Mouse (Mus musculus) mature B cell (primary cell): ENCODE measurements around the gene Mcub.

ENCODE experiments used
- in situ Hi-C: fragments of 300-500 bp; cut with MboI; formaldehyde crosslinking; loops from 2 replicates; pipeline ENCODE4 v1.14.3; 2019

Gene Mcub

DNA sequence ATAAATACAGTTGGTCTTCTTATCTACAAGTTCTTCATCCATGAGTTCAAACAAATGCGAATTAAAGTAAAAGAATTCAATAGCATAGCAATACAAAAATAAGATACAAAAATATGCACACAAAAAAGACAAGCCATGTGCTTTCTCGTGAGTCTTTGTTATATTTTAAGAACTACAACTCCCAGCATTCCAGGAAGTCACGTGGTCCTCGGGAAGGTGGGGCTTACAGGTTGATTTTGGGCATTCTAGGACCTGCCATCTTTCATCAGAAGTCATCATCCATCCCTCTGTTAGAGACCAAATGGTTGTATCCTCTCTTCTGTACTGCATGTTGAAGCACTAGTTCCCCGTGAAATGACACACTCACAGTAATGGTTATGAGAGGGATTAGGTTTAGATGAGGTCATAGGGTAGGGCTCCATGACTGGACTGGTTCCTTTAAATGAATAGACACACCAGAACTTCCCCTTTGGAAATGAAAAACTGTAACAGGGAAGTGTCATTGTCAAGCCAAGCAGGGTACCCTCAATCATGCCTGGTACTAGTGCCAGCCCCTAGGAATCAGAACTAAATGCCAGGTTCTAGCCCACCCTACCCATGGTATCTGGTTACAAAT is 20.7 kb downstream of the Mcub start:
- in situ Hi-C loops: no loop called here

DNA sequence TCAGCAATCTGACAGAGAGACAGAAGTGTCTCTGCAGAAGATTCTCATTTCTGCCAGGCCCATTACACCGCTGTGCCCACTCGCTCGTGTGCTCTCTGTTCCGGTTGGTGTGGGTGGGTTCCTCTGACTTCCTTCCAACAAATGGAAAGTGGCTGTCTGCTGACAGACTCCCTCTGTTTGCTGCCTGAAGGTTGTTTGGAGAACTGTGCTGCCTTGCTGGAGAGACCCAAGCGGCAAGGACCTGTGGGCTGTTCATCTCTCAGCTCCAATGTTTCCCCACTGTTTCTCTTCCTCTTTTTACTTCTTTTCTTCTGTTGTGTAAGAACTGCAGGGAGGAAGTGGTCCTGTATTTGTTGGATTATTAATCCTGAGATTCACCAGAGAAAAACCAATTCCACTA is 21.6 kb downstream of the Mcub start:
- in situ Hi-C loops: no loop called here

DNA sequence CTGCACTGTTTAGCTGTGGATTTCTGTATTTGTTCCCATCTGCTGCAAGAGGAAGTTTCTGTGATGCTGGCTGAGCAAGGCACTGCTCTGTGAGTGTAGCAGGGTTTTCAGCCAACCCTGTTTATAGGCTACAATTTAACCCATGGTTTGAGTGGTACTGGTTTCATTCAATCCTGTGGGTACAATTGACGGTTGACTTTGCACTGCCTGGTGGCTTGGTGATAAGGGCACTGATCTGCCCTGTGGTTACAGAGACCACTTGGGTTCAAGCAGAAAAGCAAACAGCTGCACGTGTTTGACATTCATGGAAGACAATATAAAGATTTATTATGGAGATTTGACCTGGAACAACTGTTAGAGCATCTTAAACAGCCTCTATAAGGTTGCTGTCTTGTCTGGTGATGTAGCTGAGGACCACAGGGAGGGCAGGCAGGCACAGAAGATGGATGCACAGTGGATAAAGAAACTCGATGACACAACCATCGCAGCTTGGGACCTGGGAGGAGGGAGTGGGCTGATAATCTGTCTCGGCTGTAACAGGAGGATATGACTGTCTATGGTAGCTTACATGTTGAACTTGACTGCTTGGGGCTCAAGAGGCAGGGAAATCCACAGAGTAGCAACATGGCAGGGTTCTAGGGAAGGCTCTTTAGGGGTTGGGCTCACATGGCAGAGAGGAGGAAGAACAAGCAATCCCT is 23.6 kb downstream of the Mcub start:
- in situ Hi-C loops: no loop called here

DNA sequence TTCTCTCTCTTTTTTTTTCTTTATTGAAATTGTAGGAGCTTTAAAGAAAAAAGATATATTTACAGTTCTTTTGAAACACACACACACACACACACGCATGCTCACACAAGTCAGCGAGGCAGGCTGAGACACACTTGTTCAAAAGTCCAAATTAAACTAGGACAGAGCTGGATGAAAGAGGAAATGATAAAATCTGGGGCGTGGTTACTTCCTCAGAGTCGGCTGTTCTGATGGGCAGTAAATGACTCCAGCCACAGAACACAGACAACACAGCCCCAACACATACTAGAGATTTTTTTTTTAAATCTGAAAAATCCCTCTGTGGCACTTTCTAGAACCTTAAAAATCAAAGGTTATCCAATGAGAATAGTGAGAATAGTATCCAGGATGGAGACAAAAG is 26.2 kb downstream of the Mcub start:
- in situ Hi-C loops: no loop called here

DNA sequence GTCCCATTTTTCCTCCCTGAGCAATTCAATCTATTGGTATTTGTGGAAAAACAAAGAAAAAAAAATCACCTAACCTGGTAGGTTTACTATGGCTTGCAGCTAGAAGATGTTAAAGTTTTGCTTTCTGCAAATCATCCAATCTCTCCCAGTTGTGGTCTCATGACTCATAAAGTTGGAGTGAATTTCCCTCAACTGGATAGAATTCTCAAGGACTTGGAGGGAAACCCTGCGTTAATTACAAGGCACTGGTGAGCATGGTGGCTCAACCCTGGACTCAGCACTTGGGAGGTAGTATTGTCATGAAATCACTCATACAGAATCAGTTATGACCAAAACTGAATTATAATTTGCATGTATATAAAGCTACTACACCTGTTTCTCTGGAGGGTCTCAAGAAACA is 28.7 kb downstream of the Mcub start:
- in situ Hi-C loops: no loop called here

DNA sequence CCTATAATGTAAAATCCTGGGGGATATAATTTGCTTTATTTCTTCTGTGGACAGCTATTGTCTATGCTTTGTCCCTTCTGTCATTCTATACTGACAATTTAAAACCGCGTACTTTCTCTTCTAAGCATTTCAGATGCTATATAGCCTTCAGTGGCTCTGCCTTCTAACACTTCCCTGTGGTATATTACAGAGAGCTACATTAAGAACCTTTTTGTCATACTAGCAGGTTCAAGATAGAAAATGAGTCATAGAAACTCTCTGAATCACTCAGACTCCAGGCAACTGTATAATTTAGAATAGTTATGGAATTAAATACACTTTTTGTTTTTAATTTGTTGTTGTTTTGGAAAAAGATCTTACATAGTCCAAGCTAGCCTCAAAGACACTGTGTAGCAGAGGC is 29.2 kb downstream of the Mcub start:
- in situ Hi-C loops: no loop called here

DNA sequence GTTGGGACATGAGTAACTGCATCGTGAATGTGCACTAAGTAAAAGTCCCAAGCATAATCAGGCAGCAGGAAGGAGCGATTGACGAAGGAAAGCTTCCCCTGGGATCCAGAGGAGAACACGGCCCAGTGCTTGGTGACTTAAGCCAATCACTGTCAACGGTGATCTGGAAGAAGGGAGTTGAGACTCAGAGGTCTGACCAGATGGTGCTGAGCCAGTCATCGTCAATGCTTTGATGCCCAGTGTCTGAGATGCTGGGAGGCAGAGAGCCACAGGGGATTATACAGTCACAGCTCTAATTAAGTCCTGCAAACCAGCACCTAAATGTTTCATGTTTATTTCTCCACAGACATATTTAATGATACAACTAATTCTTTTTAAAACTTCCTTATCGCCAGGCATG is 30.9 kb downstream of the Mcub start:
- in situ Hi-C loops: no loop called here

DNA sequence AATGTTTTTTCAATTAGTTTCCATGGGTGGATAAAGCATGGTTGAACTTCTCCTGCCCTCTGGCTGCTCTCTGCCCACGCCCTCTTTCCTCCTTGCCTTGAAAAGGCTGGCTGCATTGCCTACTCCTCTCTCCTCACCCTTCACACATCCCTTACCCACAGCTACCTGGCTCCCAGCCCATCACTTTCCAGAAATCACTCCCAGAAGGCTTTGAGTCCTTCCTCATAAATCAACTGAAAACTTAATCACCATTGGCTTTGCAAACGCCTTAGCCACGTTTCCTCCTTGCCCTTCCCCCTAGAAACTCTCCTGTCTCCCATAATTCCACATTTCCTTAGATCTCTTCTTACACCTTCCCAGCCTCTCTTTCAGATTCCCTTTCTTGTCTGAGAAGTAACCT is 32.2 kb downstream of the Mcub start:
- in situ Hi-C loops: no loop called here

DNA sequence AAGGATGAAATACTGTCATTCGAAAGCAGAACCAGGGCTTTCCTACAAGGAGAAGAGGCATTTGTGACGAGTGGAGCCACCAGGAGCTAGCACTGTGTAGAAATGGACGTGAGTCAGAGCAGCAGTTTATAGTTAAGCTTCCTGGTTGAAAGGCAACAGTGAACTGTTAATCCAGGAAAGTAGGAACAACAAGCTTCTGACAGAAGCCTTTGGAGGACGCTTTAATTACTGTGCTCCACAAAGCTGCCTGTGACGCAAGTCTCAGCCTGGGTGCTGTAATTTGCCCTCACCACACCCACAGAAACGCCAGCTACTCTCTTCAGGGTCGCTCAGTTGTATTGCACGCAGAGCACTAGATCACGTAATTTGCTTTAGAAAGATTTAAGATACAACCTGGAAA is 33.4 kb downstream of the Mcub start:
- in situ Hi-C loops: no loop called here

DNA sequence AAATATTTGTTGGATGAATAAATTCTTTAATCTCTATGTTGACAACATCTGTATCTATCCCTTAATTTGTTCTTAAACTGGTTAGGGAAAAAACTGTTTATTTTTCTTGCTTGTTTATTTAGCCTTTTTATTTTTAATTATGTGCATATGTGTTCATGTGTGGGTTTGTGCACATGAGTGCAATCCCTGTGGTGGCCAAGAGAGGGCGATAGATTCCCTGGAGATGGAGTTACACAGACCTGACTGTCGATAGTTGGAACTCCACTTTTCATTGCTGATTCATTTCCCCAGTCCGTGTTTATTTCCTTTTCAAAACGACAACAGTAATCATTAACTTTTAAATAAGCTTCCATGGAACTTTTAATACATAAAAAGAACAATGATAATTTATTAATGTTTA is 37.6 kb downstream of the Mcub start:
- in situ Hi-C loops: no loop called here

DNA sequence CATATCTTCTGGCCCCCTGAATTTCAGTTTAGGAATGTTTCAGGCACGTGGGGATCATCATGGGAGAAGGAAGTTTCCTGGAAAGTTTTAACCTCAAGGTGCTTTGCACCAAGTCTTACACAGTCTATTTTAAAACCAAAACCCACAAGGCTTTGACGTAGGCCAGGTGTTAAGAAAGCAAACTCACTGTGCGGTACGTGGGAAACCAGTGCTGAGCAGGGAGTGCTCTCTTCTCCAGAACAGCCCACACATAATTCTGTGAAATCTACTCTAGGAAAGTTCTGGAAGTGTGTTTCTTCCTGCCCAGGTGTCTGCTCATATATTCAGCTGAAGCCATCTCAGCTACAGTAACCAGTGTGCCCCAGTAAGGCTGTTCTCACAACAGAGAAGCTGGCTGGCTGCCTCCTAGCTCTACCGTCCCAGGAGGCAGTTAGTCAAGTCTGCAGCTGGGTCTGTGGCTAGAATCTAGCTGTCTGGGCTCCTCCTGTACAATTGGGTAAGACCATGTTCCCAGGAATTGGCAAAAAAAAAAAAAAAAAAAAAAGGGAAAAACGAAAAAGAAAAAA is 39.7 kb downstream of the Mcub start:
- in situ Hi-C loops: no loop called here

DNA sequence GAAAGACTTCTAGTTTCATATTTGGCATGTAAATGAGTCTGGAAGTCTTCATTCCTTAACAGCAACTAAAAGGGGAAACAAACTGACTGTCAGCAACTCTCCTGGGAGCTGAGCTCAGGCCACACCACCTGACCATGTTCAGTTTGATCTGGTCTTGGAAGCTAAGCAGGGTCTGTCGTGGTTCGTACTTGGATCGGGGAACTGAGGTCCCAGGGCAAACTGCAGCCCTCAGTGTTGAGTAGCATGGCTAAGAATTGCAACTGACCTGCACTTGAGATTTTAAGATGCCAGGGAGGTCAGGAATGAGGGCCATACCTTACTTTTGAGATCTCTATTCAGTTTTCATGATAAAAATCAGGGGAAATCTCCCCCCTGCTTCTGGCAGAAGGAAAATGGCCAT is 44.1 kb downstream of the Mcub start:
- in situ Hi-C loops: no loop called here

DNA sequence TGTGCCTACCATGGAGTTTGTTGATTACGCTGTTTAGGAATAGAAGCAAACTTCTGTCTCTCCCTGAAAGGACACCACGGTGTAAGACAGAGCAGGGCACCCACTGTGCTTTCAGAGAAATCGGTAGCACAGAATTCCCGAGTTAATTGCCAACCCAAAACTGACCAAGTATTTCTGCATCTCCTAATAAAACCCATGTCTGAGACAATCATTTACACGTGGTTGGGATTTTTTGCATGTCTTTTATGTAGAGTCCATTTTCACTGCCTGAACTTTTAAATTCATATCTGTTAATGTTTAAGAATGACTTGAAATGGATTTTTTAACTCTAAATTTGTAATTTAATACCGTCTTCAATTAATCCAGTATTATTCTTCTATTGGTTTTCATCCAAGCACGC is 46.4 kb downstream of the Mcub start:
- in situ Hi-C loops: no loop called here

DNA sequence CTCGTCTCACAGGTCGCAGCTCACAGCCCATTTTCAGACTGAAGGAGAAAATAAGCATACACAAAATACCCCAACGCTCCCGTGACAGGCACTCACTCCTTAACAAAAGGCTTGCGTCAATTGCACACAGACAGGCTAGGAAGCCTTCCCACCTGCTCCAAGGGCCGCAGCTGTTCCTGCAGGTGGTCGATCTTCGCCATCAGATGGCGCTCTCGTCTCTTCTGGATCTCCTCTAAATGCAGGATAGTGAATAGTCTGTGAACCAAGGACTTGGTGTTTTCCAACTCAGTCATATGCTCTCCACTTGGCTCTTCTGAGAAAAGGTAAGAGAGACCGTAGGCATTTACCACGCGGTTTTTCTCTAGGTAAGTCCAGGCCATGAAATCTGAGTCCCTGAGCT is 51.6 kb downstream of the Mcub start:
- in situ Hi-C loops: no loop called here

DNA sequence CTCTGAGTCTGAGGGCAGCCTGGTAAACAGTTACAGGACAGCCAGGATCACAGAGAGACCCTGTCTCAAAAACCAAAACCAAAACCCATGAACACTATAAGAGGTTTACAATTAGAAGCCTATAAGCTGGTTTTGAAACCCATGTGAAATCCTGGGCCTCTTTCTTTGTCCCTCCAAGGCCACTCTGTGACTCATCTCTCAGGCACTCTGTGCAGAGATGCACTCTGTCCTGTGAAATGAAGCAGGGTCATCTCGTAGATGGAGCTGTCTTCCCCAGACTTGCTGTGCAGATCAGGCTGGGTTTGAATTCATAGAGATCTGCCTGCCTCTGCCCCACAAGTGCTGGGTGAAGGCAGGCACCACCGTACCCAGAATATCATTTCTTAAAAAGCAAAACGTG is 52.6 kb downstream of the Mcub start:
- in situ Hi-C loops: no loop called here

DNA sequence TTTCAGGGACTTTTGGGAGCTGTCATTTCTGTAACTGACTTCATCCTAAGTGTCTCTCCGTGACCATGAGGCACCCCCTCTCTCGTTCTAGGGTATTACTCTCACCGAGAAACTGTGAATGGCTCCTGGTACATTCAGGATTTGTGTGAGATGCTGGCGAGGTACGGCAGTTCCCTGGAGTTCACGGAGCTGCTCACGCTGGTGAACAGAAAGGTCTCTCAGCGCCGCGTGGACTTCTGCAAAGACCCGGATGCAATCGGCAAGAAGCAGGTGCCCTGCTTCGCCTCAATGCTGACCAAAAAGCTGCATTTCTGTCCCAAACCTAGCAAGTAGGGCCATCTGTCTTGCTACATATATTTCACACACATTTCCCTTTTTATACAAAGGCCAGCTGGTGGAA is 56.8 kb downstream of the Mcub start:
- in situ Hi-C loops: no loop called here

DNA sequence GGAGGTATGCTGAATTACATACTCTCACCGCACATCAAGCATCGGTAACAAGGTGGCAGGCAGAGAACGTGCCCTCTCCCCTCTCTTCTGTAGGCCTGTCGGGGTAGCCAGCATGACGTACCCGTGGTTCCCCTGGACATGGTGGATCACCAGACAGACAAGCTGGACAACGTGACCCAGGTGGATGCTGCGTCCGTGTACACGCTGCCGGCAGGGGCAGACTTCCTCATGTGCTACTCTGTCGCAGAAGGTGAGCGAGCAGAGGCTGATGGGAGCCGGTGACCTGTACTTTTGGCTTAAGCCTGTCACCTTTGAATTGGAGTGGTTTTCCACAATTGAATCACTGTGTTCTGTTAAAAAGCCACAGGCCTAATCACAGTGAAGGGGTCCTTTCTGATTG is 58.0 kb downstream of the Mcub start:
- in situ Hi-C loops: no loop called here

DNA sequence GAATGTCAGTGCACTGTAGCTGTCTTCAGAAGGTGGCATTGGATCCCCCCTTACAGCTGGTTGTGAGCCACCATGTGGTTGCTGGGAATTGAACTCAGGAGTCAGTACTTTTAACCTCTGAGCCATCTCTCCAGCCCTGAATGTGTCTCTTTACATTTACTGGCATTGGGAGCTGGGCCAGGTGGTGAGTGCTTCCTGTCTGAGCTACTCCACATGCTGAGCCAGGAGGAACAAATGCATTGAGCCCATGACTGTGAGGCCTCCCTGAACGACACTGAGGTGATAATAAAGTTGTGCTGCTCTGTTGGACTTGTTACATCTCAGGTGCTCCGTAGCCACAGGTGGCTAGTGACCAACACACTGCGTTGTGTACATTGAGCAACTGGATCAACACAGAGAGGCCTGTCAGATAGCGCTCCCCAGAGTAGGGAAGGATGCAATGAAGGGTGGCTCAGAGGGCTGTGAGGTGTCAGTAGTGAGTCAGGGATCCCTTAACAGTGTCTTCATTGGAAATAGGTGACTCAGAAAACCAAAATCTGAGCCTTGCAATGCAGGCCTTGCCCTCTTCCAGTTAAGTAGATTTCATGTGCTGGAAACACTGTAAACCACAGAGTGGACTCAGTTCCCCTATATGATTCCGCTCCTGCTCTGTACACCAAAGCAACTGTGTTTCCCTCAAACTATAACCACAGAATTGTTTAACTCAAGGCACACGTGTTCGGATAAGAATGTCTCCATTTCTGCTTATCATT is 65.4 kb downstream of the Mcub start:
- in situ Hi-C loops: no loop called here

DNA sequence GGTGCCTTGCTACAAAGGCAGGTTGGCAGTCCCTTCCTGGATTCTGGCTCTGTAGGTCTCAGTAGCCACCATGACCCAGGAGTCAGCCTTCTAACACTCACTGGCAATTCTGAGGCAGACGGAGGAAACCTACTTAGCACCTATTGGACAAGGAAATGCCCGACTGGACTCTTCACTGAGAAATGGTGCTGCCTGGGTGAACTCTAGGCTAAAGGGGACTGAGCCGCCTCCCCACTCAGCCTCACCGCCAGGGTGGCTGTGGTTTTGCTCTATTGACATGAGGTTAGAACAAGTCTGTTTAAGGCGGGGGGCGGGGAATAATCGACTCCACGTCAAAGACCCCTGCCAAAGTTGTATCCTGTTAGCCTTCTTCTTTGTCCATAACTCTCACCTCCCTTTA is 66.1 kb downstream of the Mcub start:
- in situ Hi-C loops: no loop called here

DNA sequence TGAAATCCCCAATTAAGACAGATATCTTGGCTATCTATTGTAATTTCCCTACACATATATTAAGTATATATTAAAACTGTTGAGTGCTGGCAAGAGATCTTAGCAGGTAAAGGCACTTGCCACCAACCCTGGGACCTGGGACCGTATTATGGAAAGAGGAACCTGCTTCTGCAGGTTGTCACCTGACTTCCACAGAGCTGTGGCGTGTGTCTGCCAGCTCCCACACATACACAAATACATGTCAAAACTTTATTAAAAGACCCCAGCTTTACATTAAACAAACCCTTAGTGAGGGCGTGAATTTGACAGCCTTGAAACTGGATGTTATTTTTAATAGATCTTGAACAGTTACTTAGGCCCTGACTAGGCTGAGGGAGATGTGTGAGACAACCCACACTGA is 66.6 kb downstream of the Mcub start:
- in situ Hi-C loops: no loop called here

DNA sequence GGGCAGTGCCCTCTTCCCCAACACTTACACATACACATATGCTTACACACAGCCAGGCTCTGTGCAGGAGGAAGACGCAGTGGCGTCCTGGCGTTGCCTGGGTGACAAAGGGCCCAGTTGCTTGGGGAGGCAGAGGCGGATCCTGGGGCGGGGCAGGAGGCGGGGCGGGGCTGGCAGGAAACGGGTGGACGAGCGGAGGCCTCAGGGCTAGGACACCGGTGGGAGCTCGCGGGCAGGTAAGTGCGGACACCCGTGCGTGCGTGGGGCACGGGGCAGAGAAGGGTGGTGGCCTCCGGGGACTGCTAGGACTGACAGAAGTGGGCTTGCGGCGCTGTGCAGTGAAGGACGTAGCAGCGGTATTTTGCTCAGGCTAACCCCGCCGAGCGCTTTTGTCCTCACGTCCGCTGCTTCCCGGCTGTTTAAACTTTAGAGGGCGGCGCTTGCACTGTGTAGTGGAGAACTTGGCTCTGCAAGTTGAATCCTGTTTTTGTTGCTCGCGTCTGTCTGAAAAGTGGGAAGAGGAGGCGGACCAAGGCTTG is 68.7 kb downstream of the Mcub start, which contains the start of gene Casp6:
Casp6 (plus strand) TSS at position 155 of the 539 bp plus-strand sequence.
- in situ Hi-C loops: no loop called here

DNA sequence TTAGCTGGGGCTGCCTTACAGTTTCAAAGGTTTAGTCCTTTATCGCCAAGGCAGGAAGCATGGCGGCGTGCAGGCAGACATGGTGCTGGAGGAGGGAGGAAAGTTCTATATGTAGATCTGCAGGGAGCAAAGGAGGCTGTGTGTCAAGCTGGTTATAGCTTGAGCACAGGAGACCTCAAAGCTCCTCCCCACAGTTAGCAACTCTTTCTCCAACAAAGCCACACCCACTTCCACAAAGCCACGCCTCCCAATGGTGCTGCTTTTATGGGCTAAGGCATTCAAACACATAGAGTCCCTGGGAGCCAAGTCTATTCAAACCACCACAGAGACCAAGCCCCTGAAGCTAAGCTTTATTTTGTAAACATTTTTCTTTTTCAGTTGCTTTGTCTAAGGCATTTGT is 71.1 kb downstream of the Mcub start:
- in situ Hi-C loops: no loop called here

DNA sequence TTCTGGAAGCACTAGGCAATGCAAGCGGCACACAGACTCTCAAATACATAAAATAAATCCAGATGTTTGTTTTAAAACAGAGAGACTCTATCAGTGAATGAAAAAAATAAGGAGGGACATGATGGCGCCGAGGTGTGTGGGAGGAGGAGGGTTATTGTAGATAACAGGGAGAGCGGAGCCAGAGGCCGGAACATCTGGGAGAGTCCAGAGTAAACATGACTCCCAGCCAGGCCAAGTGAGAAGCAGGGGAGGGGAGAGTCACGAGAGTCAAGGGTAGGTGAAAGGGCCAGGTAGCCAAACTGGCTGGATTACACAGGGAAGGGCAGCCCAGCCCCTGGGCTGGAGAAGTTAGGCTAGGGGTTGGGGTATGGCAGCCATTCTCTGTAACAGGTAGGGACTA is 73.4 kb downstream of the Mcub start:
- in situ Hi-C loops: no loop called here
